Mouse (Mus musculus) megakaryocyte, adult 5-6 weeks (primary cell): ENCODE results near the gene Ttyh3. TPM values are rescaled to one million over a fixed set of nuclear protein-coding genes. Genes with fewer than 3 reads are reported as not detected.
"Not testable (repeated sequence)": the region's sequence is repeated elsewhere in the genome, so short reads cannot be mapped to it uniquely, and the experiment has no call there.

ENCODE experiments used
- ATAC-seq: 2 replicates; pipeline ENCODE4 v1.8.0; 2016; ENCODE audit warnings: mild to moderate bottlenecking, inconsistent platforms; ENCODE audit not compliant: poor library complexity, severe bottlenecking
- total RNA-seq, 2 experiments: library from RNA; stranded (forward) in 1 of 2; stranded (reverse) in 1 of 2; fragments of 153-499, 151-499 nt in 1 of 2; fragments of 221-1000, 200-1000 nt in 1 of 2; gene quantifications; 2 replicates each; pipeline versions ENCODE4 v1.2.3 to v1.2.4; 2015 to 2017

The Ttyh3 gene
- total RNA-seq (2015): 42.4 and 46.0 TPM in 2 replicates
- total RNA-seq (2017): 8.0 and 11.6 TPM in 2 replicates

DNA sequence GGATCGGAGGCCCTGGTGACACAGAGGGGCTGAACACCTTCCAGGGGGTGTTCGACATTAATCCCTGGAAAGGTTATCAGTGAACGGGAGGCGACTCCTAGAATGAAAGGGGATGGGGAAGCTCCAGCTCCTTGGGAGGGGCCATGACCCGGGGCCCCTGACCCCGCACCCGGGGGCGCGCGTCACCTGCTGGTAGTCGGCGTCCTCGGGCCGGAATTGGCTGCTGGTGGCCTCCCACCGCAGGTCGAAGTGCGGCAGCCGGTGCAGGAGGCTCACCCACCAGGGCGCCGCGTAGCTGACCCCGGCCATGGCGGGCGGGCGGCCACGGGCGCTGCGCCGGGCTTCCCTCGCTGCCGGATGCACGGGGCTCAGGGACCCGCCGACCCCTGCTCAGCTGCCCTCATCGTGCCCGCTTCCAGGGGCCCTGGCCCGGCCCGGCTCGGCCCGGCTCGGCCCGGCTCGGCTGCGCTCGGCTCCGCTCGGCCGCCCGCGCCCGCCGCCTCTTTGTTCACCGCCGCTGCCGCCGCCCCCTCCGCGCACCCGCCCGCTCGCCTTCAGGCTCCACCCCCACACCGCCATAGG, at the start of gene Ttyh3:
Gene Ttyh3, minus strand, starts transcription at position 513 of the 582 bp plus-strand sequence.
- peak; percentile 17 for ATAC-seq

DNA sequence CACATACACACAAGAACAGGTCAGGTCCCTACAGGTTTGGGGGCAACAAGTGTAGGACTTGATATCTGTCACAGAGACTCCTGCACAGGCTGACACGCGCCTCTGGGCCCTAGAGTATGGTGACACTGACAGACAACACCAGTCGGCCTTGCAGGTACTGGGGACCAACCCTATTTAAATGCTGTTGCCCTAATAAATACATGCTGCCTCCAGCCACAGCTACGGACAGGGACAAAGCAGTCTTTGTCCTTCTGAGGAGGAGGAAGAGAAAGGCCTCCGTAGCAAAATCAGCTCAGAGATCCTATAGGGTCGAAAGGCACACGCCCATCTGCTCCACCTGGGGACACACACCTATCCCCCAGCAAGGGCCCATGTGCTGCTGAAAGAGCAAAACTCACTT, 47.2 kb upstream of the Ttyh3 start:
- ATAC-seq: no peak

DNA sequence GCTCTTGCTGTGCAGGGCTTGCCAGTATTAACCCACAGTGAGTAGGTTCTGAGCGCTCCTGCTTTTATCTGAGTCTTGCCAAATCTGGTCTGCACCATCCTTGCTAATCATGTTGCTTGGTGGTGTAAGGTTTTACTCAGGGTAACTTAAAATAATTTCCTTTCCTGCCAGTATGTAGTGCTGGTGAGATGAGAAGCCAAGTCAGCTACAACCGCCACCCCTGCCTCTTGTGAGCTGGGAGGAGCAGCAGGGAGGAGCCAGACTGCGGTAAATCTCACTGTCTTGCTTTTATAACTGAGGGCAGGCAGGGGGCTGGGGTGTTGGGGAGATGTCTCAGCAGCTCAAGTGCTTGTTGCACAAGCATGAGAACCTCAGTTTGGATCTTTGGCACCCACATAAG, 39.6 kb upstream of the Ttyh3 start:
- ATAC-seq: no peak

DNA sequence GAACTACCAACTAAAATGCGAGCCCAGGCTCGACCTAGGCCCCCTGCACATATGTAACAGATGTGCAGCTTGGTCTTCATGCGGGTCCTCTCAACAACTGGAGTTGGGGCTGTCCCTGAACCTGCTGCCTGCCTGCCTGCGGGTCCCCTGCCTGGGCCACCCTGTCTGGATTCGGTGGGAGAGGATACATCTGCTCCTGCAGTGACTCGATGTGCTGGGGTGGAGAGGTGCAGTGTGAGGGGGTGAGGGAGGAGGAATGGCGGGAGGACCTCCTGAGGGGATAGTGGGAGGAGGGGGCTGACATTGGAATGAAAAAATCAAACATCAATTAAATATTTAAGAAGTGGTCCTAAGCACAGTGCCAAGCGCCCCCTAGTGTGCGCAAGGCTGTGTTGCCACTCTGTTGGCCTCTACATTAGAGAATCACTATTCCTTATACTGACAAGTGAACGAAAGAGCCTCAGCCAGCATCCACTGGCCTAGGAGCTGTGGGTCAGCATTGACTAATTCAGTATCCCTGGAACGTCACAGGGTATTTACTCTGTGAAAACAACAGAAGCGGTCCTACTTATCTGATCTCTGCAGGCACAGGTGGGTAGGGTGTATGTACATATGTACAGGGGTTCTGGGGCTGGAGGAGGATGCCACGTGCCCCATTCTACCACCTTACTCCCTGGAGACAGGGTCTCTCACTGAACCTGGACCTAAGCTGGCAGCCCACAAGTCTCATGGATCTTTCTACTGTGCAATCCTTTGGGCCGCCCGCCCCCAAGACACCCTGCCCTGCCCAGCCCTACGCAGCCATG, 35.7 kb upstream of the Ttyh3 start:
- ATAC-seq: peak; percentile 81

DNA sequence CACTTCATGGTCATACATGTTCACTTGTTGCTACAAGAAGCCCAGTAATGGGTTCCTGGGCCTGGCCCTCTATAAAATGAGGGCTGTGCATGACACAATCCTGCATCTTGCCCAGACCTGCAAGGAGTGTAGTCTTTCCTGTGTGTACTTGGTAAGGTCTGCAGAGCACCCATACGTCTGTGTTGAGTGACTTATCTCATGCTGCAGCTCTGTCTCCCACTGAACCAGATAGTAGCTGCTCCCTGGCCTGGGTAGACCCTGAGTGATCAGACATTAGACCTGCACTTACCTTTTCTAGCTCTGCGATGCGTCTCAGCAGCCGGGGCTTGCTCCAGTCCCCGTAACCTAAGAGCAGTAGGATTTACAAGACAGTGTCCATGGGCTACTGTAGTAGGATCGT, 33.3 kb upstream of the Ttyh3 start:
- ATAC-seq: no peak

DNA sequence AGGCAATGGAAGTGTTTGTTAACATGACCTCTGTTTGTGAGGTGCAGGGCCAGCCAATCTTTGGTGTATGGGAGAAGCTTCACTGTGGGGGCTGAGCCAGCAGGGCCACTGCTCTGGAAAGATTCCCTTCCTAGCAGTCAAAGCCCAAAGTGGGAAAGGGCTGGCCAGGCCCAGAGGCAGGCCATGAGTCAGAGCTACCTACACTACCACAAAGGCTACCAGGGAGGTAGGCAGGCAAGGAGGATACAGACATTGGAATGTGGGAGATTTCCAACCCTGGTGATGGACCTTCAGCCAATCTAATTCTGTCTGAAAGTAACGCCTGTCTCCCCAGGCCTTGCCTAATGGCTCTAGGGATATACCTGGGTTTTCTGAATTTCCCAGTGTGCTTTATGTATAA, 32.1 kb upstream of the Ttyh3 start:
- ATAC-seq: no peak

DNA sequence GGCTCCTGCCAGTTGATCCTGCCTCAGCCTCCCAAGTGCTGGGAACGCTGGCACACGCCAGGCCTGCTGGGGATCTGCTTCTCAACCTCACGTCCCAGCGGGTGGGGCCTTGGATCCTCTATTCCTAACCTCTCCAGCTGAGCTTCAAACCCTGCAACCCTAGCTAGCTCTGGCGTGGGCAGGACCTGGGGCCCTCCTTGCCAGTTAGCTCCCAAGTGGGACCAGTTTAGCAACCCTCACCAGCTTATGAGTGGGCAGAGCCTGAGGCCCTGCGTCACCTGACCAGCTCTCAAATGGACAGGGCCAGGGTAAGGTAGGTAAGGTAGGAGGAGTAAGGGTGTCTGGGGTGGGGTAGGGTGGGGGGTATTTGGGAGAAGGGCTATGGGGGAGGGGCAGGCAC, 31.2 kb upstream of the Ttyh3 start:
- ATAC-seq: no peak

DNA sequence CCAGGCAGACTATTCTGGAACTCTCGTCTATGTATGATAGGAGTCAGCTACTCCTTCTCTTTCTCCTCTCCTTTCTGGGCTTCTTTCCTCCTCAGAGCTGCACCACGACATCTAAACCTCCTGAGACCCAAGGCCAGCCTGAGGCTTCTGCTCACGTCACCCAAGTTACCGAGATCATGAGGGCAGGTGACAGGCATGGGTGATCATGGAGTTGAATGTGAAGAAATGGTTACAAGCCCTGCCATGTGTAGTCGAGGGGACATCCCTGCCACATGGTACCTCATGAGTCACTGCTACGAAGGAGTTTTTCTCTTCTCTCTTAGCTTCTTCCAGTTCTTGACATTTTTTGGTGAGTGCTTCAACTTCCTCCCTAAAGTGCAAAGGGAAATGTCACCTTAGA, 28.3 kb upstream of the Ttyh3 start:
- no peak for ATAC-seq

DNA sequence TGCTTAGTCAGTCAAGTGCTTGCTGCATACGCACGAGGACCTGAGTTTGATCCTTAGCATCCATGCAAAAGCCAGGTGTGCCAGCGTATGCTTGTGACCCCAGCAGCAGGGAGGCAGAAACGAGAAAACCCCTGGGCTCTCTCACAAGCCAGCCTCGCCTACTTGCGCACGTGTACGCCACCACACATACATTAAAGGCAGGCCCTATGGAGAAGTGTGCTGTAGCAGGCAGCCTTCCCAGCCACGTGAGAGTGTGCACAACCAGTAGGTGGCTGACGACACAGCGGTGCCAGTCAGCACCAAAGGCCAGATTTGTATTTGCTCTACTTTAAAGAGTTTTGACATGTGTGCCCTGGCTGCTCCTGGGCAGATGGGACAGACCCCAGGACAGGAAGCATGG, 26.8 kb upstream of the Ttyh3 start:
- ATAC-seq: no peak

DNA sequence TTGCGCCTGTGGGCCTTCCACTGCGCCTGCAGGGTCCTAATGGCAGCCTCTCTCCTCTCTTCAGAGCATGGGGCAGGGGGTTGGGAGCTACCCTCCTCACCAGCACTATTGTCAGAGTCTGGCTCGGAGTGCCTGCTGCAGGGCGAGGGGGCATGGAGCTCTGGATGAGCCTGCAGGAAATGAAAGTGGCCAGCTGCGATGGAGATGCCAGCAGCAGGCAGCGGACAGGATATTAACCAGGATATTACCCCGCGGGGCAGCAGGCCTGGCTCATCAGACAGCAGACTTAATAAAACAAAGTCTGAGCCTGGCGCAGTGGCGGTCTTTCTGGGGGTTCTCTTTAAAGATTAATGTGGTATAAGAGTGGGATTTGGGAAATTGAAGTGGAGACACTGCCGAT, 26.2 kb upstream of the Ttyh3 start:
- no peak for ATAC-seq

DNA sequence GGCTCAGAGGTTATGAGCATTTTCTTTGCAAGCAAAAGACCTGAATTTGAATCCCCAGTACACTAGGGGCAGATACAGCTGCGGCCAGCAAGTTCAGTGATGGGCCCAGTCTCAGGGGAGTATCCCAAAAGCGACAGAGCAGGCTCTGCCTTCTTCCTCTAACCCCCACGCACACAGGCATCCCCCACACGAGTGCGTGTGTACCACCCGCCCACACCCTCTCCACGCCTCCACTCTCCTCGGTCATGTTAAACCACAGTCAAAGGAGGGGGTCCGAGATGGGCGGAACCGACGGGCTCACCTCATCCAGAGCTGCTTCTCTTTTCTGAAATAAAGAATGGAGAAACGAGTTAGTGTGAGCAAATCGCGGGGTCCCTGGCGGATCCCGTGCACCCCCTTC, 25.2 kb upstream of the Ttyh3 start:
- ATAC-seq: no peak

DNA sequence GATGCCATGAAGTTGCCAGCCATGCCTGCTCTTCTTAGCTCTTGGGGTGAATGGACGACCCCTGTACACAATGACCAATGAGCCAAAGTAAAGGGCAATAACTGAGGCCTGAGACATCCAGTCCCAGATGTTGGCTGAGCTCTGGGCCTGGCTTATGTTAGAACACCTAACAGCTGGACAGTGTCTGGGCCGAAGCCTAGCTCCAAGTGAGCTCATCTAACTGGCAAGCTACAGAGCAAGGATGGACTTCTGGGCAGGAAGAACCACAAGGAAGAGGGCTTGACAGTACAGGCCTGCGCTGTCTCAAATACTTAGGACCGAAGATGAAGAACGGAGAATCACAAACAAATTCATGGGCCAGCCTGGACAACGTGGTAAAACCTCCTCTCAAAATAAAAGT, 23.8 kb upstream of the Ttyh3 start:
- not testable (repeated sequence) for ATAC-seq

DNA sequence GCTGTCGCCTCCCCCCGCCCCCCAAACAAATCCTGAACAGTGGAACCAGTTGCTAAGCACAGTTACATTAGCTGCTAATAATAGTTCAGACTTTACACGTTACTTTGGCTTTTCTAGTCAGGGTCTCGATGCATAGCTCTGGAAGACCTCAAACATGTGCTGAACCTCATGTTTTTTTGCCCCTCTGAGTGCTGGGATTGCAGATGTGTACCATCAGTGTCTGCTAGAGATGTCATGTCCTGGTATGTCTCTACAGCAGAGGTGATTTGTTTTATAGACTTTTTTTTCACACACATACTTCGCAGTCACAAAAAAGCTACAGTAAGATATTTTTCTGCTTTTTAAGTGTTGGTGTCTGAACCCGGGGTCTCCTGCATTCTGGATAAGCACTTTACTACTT, 23.3 kb upstream of the Ttyh3 start:
- no peak for ATAC-seq

DNA sequence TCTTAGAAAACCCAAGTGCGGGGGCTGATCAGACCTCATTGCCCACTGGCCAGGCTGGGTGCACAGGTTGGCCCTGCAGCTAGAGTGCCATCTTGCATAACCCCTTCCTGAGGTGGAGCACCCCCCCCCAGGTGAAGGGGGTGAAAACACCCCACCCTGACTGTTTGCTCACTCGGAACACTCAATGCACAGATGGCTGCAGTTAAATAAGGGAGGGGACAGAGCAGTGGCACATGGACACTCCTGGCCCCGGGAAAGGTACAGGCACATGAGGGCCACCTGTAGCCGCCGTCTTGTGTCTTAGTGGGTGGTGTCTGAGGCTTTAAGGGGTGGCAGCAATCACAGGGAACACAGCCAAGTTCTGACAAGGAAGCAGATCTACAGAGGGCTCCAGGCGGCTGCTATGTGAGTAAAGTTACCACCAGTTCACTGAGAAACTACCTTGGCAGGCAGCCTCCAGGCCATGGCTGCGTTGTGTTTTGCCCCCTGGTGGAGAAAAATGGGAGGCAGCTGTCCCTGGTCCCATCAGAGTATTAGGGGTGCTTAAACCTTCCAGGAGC, 14.9 kb upstream of the Ttyh3 start:
- peak; percentile 66 for ATAC-seq

DNA sequence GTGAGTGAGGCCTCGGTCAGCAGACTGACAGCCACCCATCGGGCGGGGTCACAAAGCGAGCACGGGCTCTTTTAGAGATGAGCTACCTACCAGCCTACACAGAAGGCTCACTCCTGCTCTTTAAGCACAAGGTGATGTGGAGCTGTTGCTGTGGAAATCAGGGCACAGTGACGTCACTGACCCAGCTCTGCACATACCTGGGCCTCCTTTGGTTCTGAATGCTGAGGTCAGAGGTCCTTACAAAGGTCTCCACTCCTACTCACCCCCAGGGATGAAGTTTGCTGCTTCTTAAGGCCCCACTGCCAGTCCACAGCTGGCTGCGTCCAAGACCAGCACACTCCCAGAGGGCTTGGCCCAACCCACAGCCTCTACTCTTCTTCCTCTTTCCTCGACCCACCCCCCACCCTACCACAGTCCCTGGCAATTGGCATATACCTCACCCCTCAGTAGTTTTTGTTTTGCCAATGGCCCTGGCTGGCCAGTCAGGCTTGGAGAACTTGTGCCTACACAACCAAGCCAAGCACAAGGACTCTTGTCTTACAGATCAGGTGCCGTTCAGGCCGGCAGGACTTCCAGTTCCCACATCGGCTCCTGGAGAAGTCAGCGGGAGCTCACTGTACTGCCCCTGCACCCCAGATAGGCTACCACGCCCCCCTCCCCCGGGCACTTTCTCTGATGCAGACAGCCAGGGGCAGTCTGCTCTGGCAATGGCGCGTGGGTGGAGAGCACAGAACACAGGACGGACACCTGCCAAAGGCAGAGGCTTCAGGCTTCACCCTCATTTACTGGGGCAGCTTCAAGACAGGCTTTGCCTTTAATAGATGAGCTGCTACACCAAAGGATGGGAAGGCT, 14.1 kb upstream of the Ttyh3 start:
- ATAC-seq: peak; percentile 82

DNA sequence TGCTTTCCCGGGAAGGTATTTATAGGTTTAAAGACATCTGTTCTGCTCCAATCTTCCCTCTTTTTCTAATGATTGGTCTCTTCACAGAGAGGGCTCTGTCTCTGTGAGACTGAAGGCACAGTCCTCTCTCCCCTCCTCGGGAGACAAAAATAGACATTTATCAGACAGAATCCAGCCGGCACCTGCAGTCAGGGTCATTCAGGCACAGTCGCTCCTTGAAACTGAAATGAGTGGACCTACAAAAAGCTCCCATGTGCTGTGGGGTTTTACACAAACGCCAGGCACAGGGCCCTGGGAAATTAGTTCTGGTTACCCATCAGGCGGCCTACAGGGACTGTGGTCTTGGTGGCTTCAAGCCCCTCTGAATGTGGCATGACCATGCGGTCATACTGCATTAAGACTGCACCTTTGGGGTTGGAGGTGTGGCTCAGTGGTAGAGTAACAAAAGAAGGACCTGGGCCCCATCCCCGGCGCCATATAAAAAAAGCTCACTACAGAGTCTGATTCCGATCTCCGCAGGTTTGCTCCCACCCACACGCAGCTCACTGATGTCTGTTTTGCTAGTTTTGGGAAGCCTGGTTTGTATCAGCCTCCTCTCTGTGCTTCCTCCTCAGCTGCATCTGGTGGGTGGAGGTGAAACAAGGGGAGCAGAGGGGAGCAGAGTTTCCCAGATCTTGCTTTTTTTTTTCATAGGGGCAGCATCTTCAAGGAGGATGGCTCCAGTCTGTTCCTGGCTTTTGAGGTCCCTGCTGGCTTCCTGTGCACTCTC, 13.2 kb upstream of the Ttyh3 start:
- ATAC-seq: no peak

DNA sequence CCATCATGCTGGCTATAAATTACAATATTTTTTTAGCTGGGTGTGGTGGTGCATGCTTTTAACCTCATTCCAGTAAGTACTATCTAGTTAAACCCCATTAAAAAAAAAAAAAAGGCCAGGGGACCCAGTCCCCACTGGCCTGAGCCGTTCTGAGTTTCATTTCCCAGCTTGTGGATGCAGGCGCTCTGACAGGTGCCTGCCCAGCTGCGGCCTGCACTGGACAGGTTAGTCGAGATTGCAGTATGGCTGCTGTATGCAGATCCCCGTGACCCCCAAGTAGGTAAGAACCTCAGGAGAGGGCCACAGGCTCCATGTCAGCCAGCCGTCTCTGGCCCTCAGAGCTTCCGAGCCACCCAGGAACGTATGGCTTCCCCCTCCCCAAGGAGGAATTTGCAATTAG, 12.6 kb upstream of the Ttyh3 start:
- ATAC-seq: no peak

DNA sequence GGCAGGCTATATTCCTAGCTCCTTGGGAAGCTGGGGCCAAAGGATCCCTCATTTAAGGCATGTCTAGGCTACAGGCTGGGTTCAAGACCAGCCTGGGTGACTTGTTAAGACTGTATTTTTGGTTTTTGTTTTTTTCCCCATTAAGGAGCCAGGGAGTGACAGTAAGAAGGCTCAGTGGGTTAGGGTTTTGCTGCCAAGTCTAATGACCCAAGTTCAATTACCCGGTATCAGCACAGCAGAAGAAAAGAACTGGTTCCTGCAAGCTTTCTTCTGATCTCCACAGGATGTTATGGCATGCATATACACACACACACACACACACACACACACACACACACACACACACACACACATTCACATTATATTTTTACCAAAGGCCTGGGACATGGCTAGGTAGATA, 11.6 kb upstream of the Ttyh3 start:
- no peak for ATAC-seq

DNA sequence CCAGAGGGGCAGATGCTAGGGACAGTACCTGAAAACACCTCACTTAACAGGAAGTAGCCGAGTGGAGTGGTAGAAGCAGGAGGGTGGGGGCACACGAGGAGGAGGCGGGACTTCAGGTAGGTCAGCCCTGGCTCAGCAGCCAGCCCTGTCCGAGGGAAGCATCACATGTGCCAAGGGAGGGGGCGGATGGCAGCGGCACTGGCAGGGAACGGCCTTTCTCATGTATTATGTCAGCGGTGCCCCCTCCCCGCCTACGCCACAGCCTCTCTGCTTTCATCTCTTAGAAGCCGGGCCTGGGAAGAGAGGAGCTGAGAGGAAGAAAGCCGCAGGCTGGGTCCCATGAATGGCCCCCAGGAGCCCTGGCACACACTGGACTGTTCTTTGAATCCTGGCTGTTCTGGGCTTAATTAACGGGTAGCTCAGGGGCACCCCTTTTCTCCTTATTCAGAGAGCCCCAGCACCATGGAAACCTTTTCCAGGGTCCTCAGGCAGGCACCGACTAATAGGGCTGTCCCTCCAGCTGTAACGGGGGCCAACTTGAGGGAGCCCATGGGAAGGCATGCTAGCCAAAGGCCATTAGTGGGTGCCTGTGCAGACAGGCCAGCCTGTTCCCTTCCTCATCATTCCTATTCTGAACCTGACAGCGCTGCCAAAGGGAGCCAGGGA, 10.9 kb upstream of the Ttyh3 start:
- ATAC-seq: no peak
